Mouse (Mus musculus): ENCODE data around the gene Rem2. TPM values are rescaled to one million over a fixed set of nuclear protein-coding genes. Genes with fewer than 3 reads are reported as not detected.

Gene Rem2
- polyA plus RNA-seq, 1 experiment from 2014 or later, result 48.8 TPM

- Histone ChIP-seq H3K4me3 (no peak overlapping the region), H3K4me2 (no peak overlapping the region), H3K36me3 (no peaks in the 10 kb centered on the region), H3K9ac (no peak overlapping the region), H3K27ac (no peak overlapping the region), H3K27me3 (no peaks in the 10 kb centered on the region; the same call in 1 of the 2 replicates), H3K9me3 (no peaks in the 10 kb centered on the region), H3K4me1 (replicated peaks) (no peaks in the 10 kb centered on the region)
- no peak for ATAC-seq (ENCODE audit: low FRiP score)
- 89% methylated on average over 11 of the region's 11 CpGs for WGBS
Measured at GRCm38 (mm10) chr14:54454669-54455528, 21.0 kb upstream of the Rem2 start.

GRCm38 (mm10) chr14:54457907-54458569 is 17.9 kb upstream of the Rem2 start:
- no peaks in the 10 kb centered on the region for H3K27me3 ChIP-seq
- 85% methylated on average over 14 of the region's 14 CpGs for WGBS
- no peaks in the 10 kb centered on the region for H3K36me3 ChIP-seq
- H3K4me1 ChIP-seq (replicated peaks), result no peaks in the 10 kb centered on the region
- H3K4me2 ChIP-seq, result no peak overlapping the region
- no peak overlapping the region for H3K27ac ChIP-seq
- no peaks in the 10 kb centered on the region for H3K9me3 ChIP-seq
- no peak for ATAC-seq (ENCODE audit: low FRiP score)
- H3K9ac ChIP-seq, result no peak overlapping the region
- H3K4me3 ChIP-seq, result no peak overlapping the region

GRCm38 (mm10) chr14:54462146-54462545 is 13.8 kb upstream of the Rem2 start:
- no peaks in the 10 kb centered on the region for H3K9me3 ChIP-seq
- ATAC-seq (ENCODE audit: low FRiP score), result no peak
- no peak overlapping the region for H3K4me2 ChIP-seq
- no peak overlapping the region for H3K9ac ChIP-seq
- H3K4me1 ChIP-seq (replicated peaks), result peaks cover 19% of the 10 kb centered on the region
- 0 out of 2 replicates have a peak, but pooled peaks cover under 1% of the 10 kb centered on the region for H3K36me3 ChIP-seq
- WGBS, result 93% methylated on average over 4 of the region's 4 CpGs
- H3K27me3 ChIP-seq, result no peaks in the 10 kb centered on the region
- no peak overlapping the region for H3K27ac ChIP-seq
- H3K4me3 ChIP-seq, result no peak overlapping the region

DNA sequence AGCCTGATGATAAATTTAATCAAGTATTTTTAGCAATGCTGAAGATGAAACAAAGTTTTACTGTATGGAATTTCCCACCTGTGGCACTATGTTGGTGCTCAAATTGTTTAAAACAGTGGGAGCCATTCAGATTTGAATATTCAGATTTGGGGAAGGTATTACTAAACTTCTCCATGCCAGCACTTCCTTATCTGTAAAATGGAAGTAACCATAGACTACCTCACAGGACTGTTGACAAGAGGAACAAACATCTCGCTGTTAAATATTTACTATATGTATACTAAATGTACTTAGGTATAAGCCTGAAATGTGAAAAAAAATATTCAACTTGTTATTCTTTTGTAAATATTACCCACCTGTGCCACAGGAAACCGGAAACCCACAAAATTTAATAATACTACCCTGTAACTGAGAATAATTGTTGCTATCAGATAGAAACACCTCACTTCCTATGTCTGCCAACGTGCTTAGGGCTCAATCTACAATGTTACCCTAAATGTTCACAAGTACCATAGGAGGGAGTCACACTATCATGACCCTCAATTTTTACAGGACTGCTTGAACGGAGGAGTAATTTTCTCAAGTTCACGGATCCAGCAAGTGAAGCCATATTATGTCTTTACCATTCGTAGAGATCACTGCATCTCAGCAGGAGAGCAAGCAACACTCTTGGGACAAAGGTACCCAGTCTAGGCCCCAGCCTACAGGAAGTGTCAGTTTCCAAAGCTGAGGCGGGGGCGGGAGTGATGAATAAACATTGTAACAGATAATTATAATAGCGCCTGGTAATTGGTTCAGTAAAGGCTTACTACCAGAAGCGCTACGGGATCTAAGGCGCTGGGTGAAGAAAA is 12.6 kb upstream of the Rem2 start:
- H3K4me1 ChIP-seq (replicated peaks), result peaks cover 19% of the 10 kb centered on the region
- no peaks in the 10 kb centered on the region for H3K27me3 ChIP-seq
- peak; percentile 21 for ATAC-seq (ENCODE audit: low FRiP score)
- peak overlapping the region; percentile 72 for H3K4me2 ChIP-seq
- peak overlapping the region; percentile 68 for H3K4me3 ChIP-seq
- H3K9me3 ChIP-seq, result no peaks in the 10 kb centered on the region
- WGBS, result 16% methylated on average over 12 of the region's 12 CpGs
- peaks cover 12% of the 10 kb centered on the region for H3K36me3 ChIP-seq
- peak overlapping the region; percentile 81 for H3K9ac ChIP-seq
- peak overlapping the region; percentile 55 for H3K27ac ChIP-seq

GRCm38 (mm10) chr14:54463959-54464292 is 12.0 kb upstream of the Rem2 start, which contains the start of gene Lrp10:
Gene Lrp10, plus strand, starts transcription at chr14:54464137.
- Histone ChIP-seq H3K36me3 (peaks cover 18% of the 10 kb centered on the region), H3K4me1 (replicated peaks) (peaks cover 19% of the 10 kb centered on the region), H3K9me3 (no peaks in the 10 kb centered on the region), H3K27me3 (no peaks in the 10 kb centered on the region), H3K4me3 (peak within 1 kb of the TSS; percentile 68), H3K4me2 (peak within 1 kb of the TSS; percentile 72), H3K27ac (peak within 1 kb of the TSS; percentile 55), H3K9ac (peak within 1 kb of the TSS; percentile 81)
- under 1% methylated on average over 32 of the region's 35 CpGs for WGBS
- ATAC-seq (ENCODE audit: low FRiP score), result peak; percentile 91

- peak; percentile 75 for ATAC-seq (ENCODE audit: low FRiP score)
- H3K27ac ChIP-seq, result peak overlapping the region; percentile 55
- H3K4me3 ChIP-seq, result peak overlapping the region; percentile 68
- peak overlapping the region; percentile 72 for H3K4me2 ChIP-seq
- peaks cover 23% of the 10 kb centered on the region for H3K36me3 ChIP-seq
- under 1% methylated on average over 50 of the region's 57 CpGs for WGBS
- peak overlapping the region; percentile 81 for H3K9ac ChIP-seq
- no peaks in the 10 kb centered on the region for H3K27me3 ChIP-seq
- peaks cover 19% of the 10 kb centered on the region for H3K4me1 ChIP-seq (replicated peaks)
- no peaks in the 10 kb centered on the region for H3K9me3 ChIP-seq
Measured at GRCm38 (mm10) chr14:54464293-54465005, 11.5 kb upstream of the Rem2 start.

GRCm38 (mm10) chr14:54471467-54471866 is 4.4 kb upstream of the Rem2 start:
- ATAC-seq (ENCODE audit: low FRiP score), result no peak
- H3K4me1 ChIP-seq (replicated peaks), result peaks cover 16% of the 10 kb centered on the region
- no peak overlapping the region for H3K9ac ChIP-seq
- no peak overlapping the region for H3K4me3 ChIP-seq
- H3K27ac ChIP-seq, result no peak overlapping the region
- H3K4me2 ChIP-seq, result no peak overlapping the region
- WGBS, result 91% methylated on average over 2 of the region's 2 CpGs
- H3K36me3 ChIP-seq, result peaks cover 40% of the 10 kb centered on the region
- H3K9me3 ChIP-seq, result no peaks in the 10 kb centered on the region
- H3K27me3 ChIP-seq, result no peaks in the 10 kb centered on the region

DNA sequence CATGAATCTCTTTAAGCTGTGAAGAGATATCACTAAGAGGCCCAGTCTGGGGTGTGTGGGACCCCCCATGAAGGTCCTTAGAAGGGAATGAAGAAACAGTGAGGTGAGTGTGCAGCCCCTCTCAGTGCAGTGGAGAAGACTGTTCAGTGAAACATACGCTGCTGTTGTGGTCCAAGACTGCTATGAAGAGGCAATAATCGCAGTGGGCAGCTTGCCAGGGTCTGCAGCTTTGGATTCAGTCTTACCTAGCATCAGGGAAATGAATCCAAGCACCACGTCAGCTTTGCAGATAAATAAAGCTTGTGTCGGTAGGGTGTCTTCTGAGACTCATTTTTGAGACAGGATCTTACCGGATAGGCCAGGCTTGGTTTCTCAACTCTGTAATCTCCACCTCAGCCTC is 3.2 kb upstream of the Rem2 start:
- ATAC-seq (ENCODE audit: low FRiP score), result no peak
- Histone ChIP-seq H3K9me3 (no peaks in the 10 kb centered on the region), H3K27me3 (peaks cover 4% of the 10 kb centered on the region; the same call in 1 of the 2 replicates), H3K27ac (no peak overlapping the region), H3K36me3 (peaks cover 34% of the 10 kb centered on the region), H3K4me2 (no peak overlapping the region), H3K9ac (peak overlapping the region; percentile 8; the same call in 1 of the 2 replicates), H3K4me1 (replicated peaks) (peaks cover 28% of the 10 kb centered on the region), H3K4me3 (no peak overlapping the region)
- WGBS, result 75% methylated on average over 5 of the region's 5 CpGs

DNA sequence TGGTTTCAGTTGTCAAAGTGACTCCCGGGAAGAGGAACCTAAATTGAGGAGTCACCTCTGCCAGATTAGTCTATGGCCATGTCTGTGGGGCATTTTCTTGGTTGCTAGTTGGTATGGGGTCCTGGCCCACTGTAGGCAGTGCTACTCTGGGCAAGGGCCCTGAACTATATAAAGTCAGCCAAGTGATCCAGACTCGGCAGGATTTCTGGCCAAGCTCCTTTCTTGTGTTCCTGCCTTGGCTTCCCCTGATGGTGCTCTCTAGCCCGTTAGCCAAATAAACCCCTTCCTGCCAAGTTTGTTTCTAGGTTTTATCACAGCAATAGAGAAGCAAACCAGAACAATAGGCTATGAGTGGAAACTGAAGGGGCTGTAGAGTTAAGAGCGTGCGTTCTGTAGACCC is 1.2 kb upstream of the Rem2 start:
- Histone ChIP-seq H3K36me3 (peaks cover 14% of the 10 kb centered on the region), H3K27ac (no peak overlapping the region), H3K9me3 (no peaks in the 10 kb centered on the region), H3K4me2 (no peak overlapping the region), H3K9ac (no peak overlapping the region), H3K4me3 (no peak overlapping the region), H3K4me1 (replicated peaks) (peaks cover 42% of the 10 kb centered on the region), H3K27me3 (peaks cover 24% of the 10 kb centered on the region)
- WGBS, result 87% methylated on average over 5 of the region's 5 CpGs
- ATAC-seq (ENCODE audit: low FRiP score), result no peak

DNA sequence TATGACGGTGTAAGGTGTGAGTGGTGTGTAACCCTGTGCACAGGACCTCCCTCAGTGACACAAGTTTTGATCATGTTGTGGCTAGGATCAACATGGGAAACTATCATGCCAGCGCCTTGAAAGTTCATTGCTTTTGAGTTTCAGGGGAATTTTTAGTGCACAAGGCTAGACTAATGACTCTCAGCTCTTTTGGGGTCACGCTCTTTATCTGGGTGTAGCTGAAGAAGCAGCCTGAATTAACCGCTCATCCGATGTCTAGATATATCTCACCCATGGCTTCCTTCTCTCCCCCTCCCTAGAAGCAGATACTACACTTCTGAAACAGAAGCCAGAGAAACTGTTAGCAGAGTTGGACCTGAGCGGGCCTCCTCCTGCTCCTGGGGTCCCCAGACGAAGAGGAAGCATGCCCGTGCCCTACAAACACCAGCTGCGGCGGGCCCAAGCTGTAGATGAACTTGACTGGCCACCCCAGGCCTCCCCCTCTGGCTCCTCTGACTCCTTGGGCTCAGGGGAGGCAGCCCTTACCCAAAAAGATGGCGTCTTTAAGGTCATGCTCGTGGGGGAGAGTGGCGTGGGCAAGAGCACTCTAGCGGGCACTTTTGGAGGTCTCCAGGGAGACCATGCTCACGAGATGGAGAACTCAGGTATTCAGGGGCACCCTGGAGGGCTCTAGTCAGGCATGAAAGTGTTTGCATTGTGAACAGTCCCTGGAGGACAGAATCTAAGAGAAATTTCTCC is 1.4 kb downstream of the Rem2 start:
- Histone ChIP-seq H3K27ac (peak overlapping the region; percentile 91), H3K27me3 (peaks cover 38% of the 10 kb centered on the region)

DNA sequence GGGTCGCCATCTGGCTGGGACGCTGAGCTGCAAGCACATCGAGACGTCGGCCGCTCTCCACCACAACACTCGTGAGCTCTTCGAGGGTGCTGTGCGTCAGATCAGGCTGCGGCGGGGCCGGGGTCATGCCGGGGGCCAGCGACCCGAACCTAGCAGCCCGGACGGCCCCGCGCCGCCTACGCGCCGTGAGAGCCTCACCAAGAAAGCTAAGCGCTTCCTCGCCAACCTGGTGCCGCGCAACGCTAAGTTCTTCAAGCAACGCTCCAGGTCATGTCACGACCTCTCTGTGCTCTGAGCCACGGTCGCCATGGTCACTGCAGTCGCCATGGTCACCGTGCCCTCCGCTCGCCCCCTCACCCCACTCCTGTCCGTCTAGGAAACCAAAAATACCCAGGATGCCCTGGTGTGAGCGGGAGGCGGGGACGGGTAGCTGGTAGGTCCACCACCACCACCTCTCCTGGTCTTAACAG is 3.6 kb downstream of the Rem2 start:
- Histone ChIP-seq H3K27me3 (peaks cover 38% of the 10 kb centered on the region), H3K4me2 (peak overlapping the region; percentile 53), H3K27ac (no peak overlapping the region), H3K36me3 (peaks cover 5% of the 10 kb centered on the region; the same call in 1 of the 2 replicates), H3K9me3 (no peaks in the 10 kb centered on the region), H3K4me3 (peak overlapping the region; percentile 35), H3K4me1 (replicated peaks) (peaks cover 53% of the 10 kb centered on the region), H3K9ac (peak overlapping the region; percentile 59)
- 2% methylated on average over 40 of the region's 40 CpGs for WGBS
- no peak for ATAC-seq (ENCODE audit: low FRiP score)

More for the DNA sequence above, 1.4 kb downstream of the Rem2 start:
- peak overlapping the region; percentile 85 for H3K9ac ChIP-seq
- peaks cover 53% of the 10 kb centered on the region for H3K4me1 ChIP-seq (replicated peaks)
- H3K4me2 ChIP-seq, result peak overlapping the region; percentile 87
- 65% methylated on average over 15 of the region's 15 CpGs for WGBS
- H3K36me3 ChIP-seq, result peaks cover 5% of the 10 kb centered on the region; the same call in 1 of the 2 replicates
- H3K9me3 ChIP-seq, result no peaks in the 10 kb centered on the region
- peak overlapping the region; percentile 65 for H3K4me3 ChIP-seq
- ATAC-seq (ENCODE audit: low FRiP score), result no peak
